Mouse (Mus musculus) liver (tissue): ENCODE data around the gene Tspo2.
A peak's percentile ranks its signal among the peaks of the same experiment; 100 is the strongest.

ENCODE experiments used
- DNase-seq: peaks from one replicate; pipeline ENCODE4 v3.0.0-alpha.2; 2020; ENCODE audit warnings: mixed read lengths

Tspo2 gene

DNA sequence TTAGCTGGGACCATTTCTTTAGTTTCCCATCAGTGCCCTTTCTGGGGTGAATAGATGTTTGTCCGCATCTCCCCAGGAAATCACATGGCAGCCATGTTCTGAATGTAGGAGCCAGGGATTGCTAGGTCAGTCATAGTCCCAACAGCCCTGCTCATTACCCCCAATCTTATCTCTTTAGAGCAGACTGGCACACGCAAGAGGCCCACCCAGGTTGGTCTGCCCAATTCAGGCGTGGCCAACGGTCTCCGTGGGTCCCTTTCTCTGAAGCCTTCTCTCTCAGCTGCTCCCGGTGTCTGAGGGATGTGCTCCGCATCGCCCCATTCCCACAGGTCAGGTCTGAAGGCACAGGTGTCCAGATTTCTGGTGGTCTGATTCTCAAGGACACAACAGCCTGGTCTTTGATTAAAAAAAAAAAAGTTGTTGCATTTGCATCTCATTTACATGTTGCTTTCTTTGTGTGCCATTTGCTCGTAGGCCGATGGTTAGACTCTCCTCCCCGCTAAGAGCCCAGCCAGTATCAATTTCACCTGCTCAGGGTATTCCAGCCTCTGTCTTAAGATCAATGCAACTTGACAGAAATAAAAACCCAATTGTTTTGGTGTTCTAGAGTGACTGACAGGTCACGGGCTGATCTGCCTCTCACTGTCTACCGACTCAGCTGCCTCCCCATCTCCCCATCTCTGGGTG lies 513 bp downstream of the Tspo2 start:
- DNase-seq: peak; percentile 92

DNA sequence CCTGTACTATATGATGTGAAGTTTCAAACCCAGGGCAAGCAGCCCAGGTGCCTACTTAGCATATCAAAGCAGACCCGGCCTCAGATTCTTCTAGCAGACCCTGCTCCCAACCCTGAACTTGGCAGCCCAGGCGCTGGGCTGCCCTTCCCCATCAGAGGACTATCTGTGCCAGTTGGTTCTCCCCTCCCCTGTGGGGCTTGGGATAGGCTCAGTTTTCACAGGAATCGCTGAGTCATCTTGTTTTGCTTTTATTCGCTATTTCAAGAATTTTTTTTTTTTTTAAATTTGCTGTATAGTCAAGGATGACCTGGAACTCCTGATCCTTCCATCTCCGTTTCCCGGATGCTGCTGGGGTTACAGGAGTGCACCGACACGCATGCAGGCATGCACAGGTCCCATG lies 3.6 kb downstream of the Tspo2 start:
- DNase-seq: peak; percentile 82

DNA sequence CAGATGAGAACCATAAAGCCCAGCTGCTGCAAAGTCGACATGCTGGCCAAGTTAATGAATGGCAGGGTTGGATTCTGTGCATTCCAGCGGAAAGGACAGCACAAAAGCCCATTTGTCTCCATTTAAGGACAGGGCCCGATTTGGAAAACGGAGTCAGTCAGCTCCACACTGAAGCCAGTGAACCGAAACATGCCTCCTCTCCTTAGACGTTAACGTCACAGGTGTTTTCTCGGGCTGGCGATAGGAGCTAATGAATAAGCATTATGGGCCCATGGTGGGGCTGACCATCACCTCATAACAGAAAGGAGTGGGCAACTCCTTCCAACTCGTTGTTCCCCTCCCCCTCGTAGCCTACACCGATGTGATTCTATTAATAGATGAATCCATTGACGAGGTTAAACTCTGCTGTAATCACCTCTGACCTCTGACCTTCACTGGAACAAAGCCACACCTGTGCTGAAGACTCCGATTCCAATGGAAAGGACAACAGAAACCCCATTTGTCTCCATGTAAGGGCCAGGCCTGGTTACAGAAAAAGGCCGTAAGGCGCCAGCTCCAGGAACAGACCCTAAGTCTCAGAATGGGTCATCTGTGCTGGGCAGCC lies 7.7 kb downstream of the Tspo2 start:
- no peak for DNase-seq

DNA sequence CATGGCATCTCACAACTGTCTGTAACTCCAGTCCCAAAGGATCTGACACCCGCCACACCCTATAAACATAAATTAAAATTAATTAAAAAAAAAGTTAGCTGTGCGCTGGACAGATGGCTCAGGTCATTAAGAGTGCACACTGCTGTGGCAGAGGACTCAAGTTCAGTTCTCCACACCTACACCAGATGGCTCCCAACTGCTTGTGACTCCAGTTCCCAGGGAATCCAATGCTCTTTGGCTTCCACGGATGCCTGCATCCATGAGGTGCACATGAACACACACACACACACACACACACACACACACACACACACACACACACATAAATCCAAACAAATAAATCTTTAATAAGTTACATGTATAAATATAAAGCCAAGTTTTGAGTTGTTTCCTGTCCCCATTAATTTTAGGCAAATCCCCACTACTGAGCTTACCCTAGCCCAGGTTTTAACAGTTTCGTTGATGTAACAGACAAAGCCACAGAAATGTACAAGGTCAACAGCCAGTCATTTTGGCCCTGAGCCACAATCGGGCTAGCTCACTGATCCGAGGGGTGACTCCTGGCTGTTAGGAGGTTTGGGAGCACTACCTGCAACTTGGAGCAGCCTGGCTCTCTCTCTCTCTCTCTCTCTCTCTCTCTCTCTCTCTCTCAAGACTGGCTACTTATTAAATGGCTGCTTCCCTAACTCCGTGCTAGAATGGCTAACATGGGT lies 8.4 kb downstream of the Tspo2 start:
- DNase-seq: no peak

DNA sequence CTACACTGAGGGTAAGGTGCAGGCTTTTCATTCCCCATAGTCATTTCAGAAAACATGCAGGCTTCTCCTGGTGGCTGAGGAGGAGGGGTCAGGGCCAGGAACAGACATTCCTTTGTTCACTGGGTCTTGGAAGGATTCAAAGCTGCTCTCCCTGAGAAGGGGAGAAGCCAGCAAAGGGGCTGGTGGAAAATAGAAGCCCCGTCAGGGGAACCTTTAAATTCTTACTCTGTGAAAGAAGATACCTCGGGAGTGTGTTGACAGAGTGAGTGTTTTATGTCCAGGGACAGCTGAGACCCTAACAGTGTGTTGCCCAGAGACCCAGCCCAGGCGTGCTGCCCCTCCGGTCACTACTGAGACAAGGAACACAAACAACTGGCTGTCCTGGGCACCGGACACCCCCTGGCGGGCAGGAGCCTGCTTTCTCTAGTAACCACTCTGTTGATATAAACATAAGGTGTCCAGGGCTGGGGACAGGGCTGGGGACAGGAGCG lies 13.9 kb downstream of the Tspo2 start:
- no peak for DNase-seq

DNA sequence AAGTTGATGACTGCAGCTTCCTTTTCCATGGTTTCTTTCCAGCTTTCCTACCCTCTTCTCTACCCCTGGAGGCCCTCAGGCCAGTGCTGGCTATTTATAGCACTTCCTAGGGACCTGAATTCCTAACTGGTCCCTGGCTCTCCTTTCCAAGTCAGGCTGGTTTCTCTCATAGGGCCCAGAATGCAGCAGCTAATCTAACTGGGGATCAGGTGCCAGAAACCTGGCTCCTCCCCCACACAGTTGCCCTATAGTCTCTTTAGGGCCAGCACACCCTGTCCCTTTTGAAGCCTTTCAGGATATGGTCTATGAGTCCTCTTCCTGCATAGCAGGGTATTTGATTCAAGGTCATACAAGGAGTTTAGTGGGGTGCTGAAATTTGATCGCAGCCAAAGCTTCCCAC lies 14.8 kb downstream of the Tspo2 start:
- DNase-seq: no peak

DNA sequence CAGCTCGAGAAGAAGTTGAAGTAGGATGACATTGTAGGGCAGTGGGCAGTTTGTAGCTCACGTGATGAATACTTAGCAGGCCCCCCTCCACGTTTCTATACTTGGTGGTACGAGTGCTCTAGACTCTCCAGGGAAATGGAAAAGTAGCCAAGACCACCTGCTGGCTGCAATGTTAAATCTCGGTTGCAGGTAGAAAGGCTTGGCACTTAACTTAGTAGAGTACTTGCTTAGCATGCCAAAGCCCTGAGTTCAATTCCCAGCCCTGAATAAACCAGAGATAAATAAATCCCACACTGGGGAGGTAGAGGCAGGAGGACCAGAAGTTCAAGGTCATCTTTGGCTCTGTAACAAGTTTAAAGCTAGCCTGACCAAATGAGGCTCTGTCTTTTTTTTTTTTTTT lies 16.8 kb downstream of the Tspo2 start:
- DNase-seq: no peak

DNA sequence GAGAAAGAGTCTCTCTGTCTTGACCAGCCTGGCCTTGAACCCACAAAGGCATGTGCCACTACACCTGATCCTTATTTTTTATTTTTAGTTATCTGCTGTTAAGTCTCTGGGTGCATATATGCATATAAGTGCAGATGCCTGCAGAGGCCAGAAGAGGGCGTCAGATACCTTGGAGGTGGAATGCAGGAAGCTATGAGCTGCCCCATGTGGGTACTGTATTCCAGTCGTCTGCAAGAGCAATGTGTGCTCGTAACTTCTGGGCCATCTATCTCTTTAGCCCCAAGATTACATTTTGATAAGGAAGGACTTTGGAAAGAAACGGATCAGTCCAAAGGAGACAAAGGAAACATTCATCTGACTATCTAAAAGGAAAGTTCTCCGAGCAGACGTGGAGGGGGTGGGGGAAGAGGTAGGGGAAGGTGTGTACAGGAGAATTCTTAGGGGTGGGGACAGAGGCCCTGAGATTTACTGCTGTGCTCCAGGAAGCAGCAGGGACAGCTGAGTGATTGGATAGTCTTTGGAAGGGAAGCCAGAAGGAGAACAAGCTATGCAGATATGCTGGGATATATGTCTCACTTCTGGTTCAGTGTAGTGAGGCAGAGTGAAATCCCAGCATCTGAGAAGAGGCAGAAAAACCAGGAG lies 17.5 kb downstream of the Tspo2 start:
- DNase-seq: peak; percentile 45

DNA sequence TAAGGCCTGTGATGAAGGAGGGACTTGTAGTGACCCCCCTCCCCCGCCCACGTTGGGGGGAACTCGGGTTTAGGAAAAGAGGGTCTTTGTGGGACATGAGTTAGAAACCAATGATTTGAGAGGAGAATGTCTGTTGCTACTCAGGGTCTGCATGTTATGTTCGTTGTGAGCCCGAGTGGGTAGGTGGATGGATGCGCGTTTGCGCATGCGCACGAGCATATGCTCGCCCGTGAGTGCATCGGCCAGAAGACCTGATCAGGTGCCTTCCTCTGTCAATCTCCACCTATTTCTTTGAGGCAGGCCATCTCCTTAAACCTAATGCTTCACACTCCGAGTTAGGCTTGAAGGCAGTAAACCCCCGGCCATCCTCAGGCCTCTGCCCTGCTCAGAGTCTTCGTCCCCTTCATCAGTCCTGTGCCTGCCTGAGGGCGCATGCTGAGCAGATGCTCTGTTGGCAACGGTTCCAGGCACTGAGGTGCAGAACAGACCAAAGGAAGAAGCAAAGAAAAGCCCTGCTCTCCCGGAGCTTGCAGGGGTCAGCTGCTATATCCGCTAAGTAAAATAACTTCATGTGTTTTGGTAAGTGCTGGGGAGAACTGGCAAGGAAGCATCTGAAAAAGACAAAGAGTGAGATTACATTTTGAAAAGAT lies 18.2 kb downstream of the Tspo2 start:
- DNase-seq: no peak

DNA sequence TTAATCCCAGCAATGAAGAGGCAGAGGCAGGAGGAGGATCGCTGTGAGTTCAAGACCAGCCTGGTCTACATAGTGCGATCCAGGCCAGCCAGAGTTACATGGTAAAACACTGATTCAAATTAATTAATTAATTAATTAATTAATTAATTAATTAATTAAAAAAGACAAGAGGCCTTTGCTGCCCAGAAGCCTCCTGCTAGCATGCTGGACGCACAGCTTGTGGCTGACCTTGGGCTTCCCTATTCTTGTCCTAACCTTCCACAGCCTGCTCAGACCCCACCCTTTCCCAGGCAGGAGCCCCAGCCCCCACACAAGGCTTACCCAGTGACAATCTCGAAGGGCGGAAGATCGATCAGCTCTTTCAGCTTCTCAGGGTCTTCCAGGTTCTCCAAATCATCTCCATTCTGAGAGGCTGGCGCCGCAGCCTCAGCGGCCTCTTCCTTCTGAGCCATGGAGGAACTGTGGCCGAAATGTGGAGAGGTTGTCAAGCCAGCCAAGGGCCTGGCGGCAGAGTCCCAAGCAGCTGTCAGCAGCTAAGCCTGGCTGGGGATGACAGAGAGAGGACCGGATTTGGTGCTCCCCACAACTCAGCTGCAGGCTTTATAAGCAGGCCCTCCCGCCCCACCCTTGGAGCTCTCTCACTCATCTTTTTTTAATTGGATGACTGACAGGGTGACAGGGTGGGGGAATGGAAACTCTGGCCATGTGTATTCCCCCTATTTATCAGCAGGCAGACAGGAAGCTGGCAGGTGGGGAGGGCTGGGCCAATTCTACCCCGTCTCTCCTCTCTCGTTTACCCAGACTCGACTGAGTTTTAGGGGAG lies 19.0 kb downstream of the Tspo2 start, which contains the start of gene Apobec2:
TSS of gene Apobec2 (minus strand) at position 773 of the 823 bp plus-strand sequence.
- DNase-seq: peak; percentile 39

DNA sequence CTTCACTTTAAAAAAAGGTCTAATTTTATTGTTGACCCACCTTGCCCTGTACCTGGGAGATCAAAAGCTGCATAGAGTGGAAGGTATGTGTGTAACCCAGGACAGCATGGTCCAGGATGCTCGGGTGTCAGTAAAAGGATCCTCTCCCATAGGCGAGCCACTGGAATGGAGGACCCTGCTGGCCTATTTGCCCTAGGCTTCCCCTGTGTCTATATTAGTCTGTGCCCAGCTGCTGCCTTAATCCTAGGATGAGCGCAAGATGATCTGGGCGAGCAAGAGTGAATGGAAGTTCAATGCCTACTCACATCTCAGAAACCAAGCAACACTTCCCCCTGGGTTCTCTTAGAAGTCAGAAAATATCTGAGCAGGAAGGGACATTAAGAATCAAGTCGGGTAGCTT lies 20.3 kb downstream of the Tspo2 start:
- no peak for DNase-seq

DNA sequence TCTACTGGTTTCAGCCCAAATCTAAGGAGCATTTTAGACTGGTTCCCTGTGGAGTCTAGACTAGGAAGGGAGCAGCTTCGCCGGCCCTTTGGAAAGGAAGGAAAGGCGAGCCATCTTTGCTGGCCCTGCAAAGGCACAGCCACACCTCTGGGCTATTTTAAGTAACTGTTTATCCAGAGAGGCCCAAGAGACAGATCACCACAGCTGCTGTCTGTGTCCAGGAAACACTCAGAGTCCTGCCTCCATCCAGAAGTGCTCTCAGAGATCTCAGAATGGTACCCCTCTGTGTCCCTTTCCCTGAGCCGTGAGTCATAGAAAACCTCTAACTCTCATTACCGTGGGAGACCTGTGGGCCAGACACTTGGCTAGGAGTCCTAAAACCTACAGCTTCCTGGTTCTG lies 20.9 kb downstream of the Tspo2 start:
- DNase-seq: no peak

DNA sequence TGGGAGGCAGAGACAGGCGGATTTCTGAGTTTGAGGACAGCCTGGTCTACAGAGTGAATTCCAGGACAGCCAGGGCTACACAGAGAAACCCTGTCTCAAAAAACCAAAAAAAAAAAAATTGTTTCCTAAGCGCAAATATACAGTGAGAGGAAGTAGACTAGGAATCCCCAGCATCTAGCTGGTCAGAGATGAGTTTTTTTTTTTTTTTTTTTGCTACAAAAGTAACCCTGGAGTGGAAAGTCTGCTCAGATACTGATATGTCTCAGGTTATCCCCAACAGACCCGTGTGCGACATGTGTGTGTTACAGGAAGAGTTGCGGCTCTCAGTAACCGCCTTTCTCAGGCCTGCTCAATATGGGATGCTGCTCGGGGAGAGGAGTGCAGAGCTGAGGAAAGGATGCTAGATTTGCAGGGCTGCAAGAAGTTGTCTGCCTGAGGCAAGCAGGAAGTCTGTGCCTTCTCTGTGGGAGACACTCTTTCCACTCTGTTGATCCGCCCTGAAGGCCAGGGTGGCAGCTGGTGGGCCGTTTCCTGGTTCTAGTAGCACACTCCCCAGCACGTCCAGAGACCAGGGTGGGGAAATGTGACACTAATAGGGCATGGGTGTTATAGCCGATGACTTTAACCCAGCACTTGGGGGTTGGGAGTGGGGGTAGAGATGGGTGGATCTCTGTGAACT lies 23.3 kb downstream of the Tspo2 start:
- DNase-seq: no peak

DNA sequence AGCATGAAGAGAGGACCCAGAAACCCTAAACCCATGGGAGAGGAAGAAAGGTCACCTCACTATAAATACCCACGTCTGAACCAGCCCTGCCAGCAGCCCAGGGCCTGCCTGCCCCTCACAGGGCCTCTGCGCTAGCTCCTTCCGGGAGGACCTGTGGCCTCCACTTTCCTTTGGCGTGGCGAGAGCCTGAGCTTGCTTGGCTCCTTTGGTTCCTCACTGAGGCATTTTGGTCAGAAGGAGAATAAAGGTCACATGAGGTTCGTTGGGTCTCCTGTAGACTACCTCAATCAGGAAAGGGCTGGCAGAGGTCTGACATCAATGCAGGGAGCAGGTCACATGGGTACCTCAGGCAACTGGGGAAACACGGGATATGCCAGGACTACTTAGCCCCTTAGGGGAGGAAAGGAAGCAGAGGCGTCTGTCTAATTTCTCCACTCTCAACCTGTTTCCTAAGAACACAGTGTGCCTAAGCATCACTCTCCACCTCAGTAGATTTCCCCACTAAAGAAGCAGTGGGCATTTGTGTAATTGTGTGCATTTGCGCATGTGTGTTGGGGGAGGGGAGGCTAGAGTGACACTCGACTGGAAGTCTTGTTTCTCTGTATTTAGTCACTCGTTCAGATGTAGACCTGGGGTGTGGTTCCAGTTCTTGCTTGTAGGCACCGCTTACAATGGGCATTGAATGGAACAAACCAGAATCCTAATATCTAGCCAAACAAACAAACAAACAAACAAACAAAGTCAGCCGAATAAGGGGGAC lies 24.2 kb downstream of the Tspo2 start:
- DNase-seq: no peak

DNA sequence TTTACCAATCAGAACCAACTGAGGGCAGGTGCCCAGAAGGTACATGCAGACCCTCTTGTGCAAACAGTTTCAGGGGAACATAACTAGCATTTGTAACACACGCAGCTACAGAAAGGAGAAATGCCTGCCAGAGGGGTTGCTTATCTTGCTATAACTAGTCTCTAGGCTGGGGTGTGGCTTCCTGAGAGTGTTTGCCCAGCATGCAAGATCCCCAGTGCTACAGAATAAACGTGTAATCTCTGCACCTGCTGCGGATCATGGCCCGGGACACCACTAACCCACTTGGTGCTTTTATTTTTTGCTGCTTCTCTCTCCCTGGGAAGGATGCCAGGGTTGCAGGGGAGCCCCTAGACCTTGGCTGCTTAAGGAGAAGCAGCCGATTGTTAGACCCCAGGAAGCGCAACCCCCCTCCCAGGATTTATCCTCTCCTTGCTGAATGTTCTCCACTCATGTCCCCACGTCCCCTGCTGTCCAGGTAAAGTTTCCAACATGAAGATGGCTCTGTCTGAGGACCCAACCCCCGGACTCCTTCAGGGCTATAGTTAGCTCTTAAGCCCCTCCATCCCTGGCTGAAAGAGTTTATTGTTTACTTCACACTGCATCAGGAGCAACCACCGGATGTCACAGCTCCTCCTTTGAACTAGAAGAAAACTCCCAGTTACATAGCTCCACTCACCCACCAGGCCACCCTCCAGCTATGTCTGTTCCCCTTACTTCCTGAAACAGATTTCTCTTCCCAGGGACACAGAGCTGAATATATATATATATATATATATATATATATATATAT lies 25.3 kb downstream of the Tspo2 start:
- peak; percentile 51 for DNase-seq

DNA sequence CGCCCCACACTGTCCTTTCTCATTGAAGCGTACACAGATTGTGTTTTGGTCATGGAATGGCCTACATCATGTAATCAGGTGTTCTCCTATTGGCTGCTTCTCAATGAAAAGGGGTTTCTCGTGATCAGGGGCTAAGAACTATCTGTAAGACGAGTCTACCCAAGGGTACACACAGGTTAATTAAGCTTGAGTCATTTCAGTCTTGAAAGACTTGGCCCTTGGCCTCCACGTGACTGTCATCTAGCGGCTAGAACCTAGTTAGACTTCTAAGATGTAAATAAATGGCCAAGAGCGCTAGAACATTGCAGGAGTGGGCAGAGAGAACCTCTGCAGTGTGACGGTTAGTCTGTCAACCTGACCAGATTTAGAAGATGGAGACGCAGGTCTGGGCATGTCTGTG lies 27.1 kb downstream of the Tspo2 start:
- DNase-seq: no peak

DNA sequence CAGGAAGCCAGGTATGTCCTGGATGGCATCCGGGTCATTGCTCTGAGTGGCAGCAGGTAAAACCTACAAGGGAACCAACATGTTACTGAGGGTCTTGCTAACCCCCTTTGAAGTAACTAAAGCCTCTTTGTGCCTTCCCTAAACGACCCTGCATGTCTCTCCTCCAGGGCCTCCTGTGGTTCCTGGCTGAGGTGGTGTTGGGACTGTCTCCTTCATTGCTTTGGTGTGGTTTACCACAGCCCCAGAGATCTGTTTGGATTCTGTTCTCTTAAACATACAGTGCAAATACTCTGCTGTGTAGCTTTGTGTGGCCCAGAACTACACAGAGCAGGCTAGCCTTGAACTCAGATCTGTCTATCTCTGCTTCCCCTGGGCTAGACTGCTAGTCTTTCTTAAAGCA lies 31.8 kb downstream of the Tspo2 start:
- DNase-seq: no peak

DNA sequence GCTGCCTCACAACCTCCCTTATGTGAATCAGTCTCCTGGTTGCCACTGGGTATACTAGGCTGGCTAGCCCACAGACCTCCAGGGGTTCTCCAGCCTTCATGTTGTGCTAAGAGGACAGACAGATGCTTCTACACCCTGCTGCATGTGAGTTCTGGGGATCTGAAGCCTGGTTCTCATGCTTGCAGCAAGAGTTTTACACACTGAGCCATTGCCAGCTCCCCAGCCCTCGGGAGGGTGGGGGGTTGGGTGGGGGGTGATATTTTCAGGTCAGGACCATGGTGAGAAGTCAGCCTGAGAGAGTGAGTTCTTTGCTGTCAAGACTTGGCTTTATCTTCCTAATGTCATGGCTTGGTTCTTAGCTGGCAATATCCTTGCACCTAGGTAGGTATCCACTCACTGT lies 32.5 kb downstream of the Tspo2 start:
- DNase-seq: no peak

DNA sequence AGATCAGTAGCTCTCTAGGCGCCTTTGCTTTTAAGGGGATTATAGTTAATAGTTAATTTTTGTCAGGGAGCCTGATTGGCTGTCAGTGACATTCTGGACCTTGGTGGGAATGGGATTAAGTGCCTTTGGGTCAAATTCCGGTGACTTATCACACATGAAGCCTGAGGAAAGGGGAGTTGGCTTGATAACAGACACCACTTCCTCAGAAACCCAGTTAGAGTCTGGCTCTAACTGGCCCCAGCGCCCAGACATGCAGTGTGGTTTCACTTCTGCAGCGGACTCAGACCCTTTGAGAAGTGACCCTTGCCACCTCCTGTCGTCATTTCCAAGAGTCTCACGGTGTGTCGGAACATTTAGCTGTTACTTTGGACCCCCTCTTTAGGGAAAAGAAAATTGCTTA lies 33.1 kb downstream of the Tspo2 start:
- DNase-seq: peak; percentile 46

DNA sequence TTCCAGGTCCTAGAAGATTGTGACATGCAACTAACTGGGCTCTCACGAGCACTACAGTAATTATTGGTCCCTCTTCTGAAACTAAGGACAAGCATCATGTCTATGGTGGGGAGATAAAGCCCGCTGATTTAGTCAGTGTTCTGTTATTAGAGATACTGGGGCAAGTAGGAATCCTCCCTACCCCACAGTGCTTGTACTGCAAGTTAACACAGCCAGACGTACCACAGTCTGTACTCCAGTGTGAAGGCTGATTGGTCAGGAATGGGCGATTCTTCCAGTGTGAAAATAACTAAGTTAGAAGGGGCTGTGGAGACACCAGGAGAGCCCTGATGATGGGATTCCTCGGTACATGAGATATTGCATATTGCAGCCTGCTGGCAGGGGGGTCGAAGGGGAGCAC lies 33.8 kb downstream of the Tspo2 start:
- DNase-seq: no peak
